Mouse (Mus musculus) embryo, embryonic 11.5 days (tissue): ENCODE results near the gene Nox3.

Experiments
- DNase-seq: peaks from one replicate; pipeline ENCODE4 v3.0.0-alpha.2; 2012; ENCODE audit warnings: low read depth, low spot score

Nox3 gene

GRCm38 (mm10) chr17:3696161-3696560, at the start of gene Nox3:
Gene Nox3 (minus strand): TSS chr17:3696261.
- no peak for DNase-seq

- DNase-seq = no peak
These were observed 48.3 kb upstream of the Nox3 start for GRCm38 (mm10) chr17:3744402-3744801.

- DNase-seq = no peak
These were observed 40.9 kb upstream of the Nox3 start for GRCm38 (mm10) chr17:3736936-3737335.

GRCm38 (mm10) chr17:3734286-3734685, 38.2 kb upstream of the Nox3 start:
- DNase-seq = no peak

- DNase-seq = no peak
These were observed 9.4 kb upstream of the Nox3 start for GRCm38 (mm10) chr17:3705350-3705930.

- no peak for DNase-seq
These were observed 6.3 kb upstream of the Nox3 start for GRCm38 (mm10) chr17:3702320-3702719.

- DNase-seq = no peak
These were observed 3.2 kb downstream of the Nox3 start for GRCm38 (mm10) chr17:3692817-3693216.

- DNase-seq = no peak
These were observed 5.4 kb downstream of the Nox3 start for GRCm38 (mm10) chr17:3690499-3691258.

GRCm38 (mm10) chr17:3683662-3684061, 12.4 kb downstream of the Nox3 start:
- DNase-seq = no peak

- no peak for DNase-seq
These were observed 26.8 kb downstream of the Nox3 start for GRCm38 (mm10) chr17:3669226-3669625.

GRCm38 (mm10) chr17:3667287-3667686, 28.8 kb downstream of the Nox3 start:
- DNase-seq = no peak

- DNase-seq = no peak
These were observed 30.7 kb downstream of the Nox3 start for GRCm38 (mm10) chr17:3665321-3665720.

- no peak for DNase-seq
These were observed 36.6 kb downstream of the Nox3 start for GRCm38 (mm10) chr17:3659497-3659896.

- no peak for DNase-seq
These were observed 45.7 kb downstream of the Nox3 start for GRCm38 (mm10) chr17:3650377-3650776.

GRCm38 (mm10) chr17:3643582-3643981, 52.5 kb downstream of the Nox3 start:
- DNase-seq = no peak

- DNase-seq = no peak
These were observed 54.6 kb downstream of the Nox3 start for GRCm38 (mm10) chr17:3641456-3641855.

- DNase-seq = no peak
These were observed 57.3 kb downstream of the Nox3 start for GRCm38 (mm10) chr17:3638757-3639156.

GRCm38 (mm10) chr17:3632501-3632900, 63.6 kb downstream of the Nox3 start:
- DNase-seq = no peak

GRCm38 (mm10) chr17:3616329-3617216, 79.5 kb downstream of the Nox3 start:
- no peak for DNase-seq

- DNase-seq = no peak
These were observed 80.5 kb downstream of the Nox3 start for GRCm38 (mm10) chr17:3615553-3615952.

- no peak for DNase-seq
These were observed 84.3 kb downstream of the Nox3 start for GRCm38 (mm10) chr17:3611781-3612075.

GRCm38 (mm10) chr17:3610928-3611780, 84.9 kb downstream of the Nox3 start:
- no peak for DNase-seq
